Mouse (Mus musculus) kidney, postnatal 0 days (tissue): ENCODE results near the gene Fam83f. TPM values are rescaled to one million over a fixed set of nuclear protein-coding genes. Genes with fewer than 3 reads are reported as not detected.
"Not testable (repeated sequence)": the region's sequence is repeated elsewhere in the genome, so short reads cannot be mapped to it uniquely, and the experiment has no call there.

ENCODE experiments used
- ATAC-seq: fragments of 200-750 bp; cut with Nextera tagmentation; replicated peaks from 2 replicates; pipeline ENCODE4 v1.8.0; 2017; ENCODE audit warnings: low read depth, moderate number of reproducible peaks, moderate TSS enrichment, moderate library complexity; ENCODE audit not compliant: low FRiP score
- DNase-seq: peaks from one replicate; pipeline ENCODE4 v3.0.0-alpha.2; 2016; ENCODE audit warnings: low spot score
- H3K27ac ChIP-seq: fragments of 300-500 bp; sonication (generic); 2 replicates; pipeline ENCODE4 v1.5.1; 2014; ENCODE audit warnings: mild to moderate bottlenecking
- H3K27me3 ChIP-seq: fragments of 300-500 bp; sonication (generic); 2 replicates; pipeline ENCODE4 v1.6.1; 2014; ENCODE audit warnings: low read length, mixed read lengths; ENCODE audit not compliant: insufficient read depth
- H3K36me3 ChIP-seq: fragments of 300-500 bp; sonication (generic); 2 replicates; pipeline ENCODE4 v1.6.1; 2014; ENCODE audit warnings: low read length, mixed read lengths; ENCODE audit not compliant: insufficient read depth
- H3K4me1 ChIP-seq: fragments of 300-500 bp; sonication (generic); replicated peaks from 2 replicates; pipeline ENCODE4 v1.6.1; 2014; ENCODE audit warnings: antibody characterized with exemption, low read length, mixed read lengths; ENCODE audit not compliant: insufficient read depth
- H3K4me2 ChIP-seq: fragments of 300-500 bp; sonication (generic); 2 replicates; pipeline ENCODE4 v1.6.1; 2014; ENCODE audit warnings: mild to moderate bottlenecking, low read length, moderate library complexity, mixed read lengths
- H3K4me3 ChIP-seq: fragments of 300-500 bp; sonication (generic); replicated peaks from 2 replicates; pipeline ENCODE4 v1.5.1; 2014; ENCODE audit warnings: low read depth, low read length
- H3K9ac ChIP-seq: fragments of 300-500 bp; sonication (generic); 2 replicates; pipeline ENCODE4 v1.6.1; 2014; ENCODE audit warnings: low read depth, low read length
- H3K9me3 ChIP-seq: fragments of 300-500 bp; sonication (generic); replicated peaks from 2 replicates; pipeline ENCODE4 v1.6.1; 2016; ENCODE audit warnings: low read length, inconsistent platforms, mixed read lengths
- CTCF ChIP-seq: IDR thresholded peaks from 2 replicates; pipeline ENCODE4 v1.5.1; 2016; ENCODE audit warnings: antibody characterized with exemption, low read depth, mild to moderate bottlenecking, moderate library complexity
- whole genome bisulfite sequencing: fragments of 180-500 bp; shearing (Covaris S2); extraction: QIAGEN DNeasy Blood & Tissue Kit; methylation state at CpG from one replicate; pipeline ENCODE4 v1.1.7; 2014; 5-methylcytosine and 5-hydroxymethylcytosine counted together
- polyA plus RNA-seq: library from polyadenylated mRNA; unstranded; fragments of >200 nt; fragmentation: Nextera tagmentation; extraction: Ambion mirVana; gene quantifications from 2 replicates; pipeline ENCODE4 v1.2.1, GENCODE M21; 2015

Fam83f gene
- polyA plus RNA-seq, 1 experiment from 2014 or later: 6.1 TPM

DNA sequence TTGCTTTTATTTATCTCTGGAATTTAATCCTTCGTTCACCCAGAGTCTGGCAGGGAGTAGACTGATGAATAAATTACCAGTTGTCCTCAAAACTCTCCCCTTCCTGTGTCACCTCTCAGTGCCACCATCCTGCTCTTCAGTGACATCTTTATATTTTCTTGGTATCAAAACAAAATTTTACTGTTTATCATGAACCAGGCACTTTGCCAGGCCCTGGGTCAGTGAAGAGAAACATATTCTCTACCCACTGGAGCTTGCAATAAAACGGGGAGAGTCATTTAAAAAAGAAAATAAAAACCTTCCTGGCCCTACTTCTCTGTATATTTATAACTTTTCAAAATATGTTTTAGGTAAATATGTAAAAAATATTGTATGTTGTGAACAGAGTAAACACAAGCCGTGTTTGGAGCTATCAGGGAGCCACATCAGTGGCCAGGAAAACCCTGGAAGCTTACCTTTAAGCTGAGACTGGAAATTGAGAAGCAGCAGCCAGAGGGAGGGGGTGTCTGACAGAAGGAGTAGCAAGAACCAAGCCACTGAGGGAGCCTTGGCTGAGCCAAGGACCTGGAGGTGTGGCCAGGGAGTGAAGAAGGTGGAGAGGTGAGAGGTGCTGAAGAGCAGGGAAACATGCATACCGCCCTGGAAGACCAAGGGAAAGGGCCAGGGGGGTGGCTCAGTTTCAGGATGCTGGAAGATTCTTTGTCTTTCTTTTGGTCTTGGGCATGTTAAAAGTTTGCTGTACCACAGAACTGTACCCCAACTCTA lies 60.8 kb downstream of the Fam83f start:
- Histone ChIP-seq H3K36me3 (no peaks in the 10 kb centered on the region), H3K4me3 (no peak overlapping the region), H3K9me3 (no peaks in the 10 kb centered on the region), H3K27ac (0 out of 2 replicates have a peak overlapping the region, but pooled peaks have one; percentile 50), H3K4me2 (no peak overlapping the region), H3K9ac (no peak overlapping the region), H3K4me1 (peaks cover 7% of the 10 kb centered on the region; the same call in 1 of the 2 replicates), H3K27me3 (no peaks in the 10 kb centered on the region)
- ATAC-seq: no peak
- WGBS: 12% methylated on average over 4 of the region's 4 CpGs
- DNase-seq: peak; percentile 64
- TF ChIP-seq CTCF: no peak

DNA sequence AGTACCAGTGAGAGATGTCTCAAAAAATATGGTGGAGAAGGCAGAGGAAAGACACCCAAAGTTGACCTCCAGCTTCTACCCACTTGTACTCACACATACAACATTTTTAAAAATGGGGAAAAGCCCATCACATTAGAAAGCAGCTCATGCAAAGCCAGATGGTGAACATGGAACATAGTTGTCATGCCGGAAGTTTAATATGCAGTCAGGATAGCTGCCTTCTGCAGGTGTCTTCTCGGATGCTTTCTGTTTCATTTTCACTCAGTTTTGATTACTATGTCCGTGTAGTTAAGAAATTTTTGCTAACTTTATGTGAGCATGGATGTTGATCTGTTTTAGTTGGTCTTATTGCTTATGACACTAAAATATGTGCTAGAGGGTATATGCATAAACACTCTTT lies 63.7 kb downstream of the Fam83f start:
- no peak for TF ChIP-seq CTCF
- no peak overlapping the region for H3K4me3 ChIP-seq
- WGBS: 91% methylated on average over 3 of the region's 3 CpGs
- H3K4me1 ChIP-seq: peaks cover 7% of the 10 kb centered on the region; the same call in 1 of the 2 replicates
- no peaks in the 10 kb centered on the region for H3K9me3 ChIP-seq
- H3K9ac ChIP-seq: no peak overlapping the region
- ATAC-seq: no peak
- DNase-seq: no peak
- H3K36me3 ChIP-seq: no peaks in the 10 kb centered on the region
- no peaks in the 10 kb centered on the region for H3K27me3 ChIP-seq
- H3K27ac ChIP-seq: no peak overlapping the region
- no peak overlapping the region for H3K4me2 ChIP-seq

DNA sequence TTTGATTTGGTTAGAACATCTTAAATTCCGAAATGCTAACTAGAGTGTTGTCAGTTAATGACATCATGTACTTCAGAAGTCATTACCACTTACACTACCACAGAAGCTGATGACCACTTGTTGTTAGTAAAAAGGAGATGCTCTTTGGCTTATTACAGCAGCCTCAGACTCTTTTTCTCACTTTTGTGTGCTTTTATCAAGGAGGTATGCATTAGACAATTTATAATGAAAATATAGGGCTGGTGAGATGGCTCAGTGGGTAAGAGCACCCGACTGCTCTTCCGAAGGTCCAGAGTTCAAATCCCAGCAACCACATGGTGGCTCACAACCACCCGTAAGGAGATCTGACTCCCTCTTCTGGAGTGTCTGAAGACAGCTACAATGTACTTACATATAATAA lies 64.1 kb downstream of the Fam83f start:
- WGBS: 90% methylated on average over 3 of the region's 4 CpGs
- not testable (repeated sequence) for H3K36me3 ChIP-seq, H3K4me1 ChIP-seq, H3K27ac ChIP-seq, H3K27me3 ChIP-seq, DNase-seq, H3K9ac ChIP-seq, H3K4me2 ChIP-seq, H3K4me3 ChIP-seq, H3K9me3 ChIP-seq, ATAC-seq

DNA sequence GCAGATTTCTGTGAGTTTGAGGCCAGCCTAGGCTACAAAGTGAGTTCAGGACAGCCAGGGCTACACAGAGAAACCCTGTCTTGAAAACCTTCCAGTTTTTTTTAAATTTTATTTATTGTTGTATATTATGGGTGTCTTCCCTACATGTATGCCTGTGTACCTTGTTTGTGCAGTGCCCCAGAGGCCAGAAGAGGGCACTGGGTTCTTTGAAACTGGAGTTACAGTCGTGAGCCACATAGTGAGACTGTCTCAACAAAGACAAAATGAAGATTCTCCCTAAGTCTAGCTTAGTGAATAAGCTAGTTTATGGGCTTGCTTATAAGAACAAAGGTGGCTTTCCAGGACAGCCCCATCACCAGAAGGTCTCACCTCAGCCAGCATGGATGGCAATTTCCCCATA lies 64.9 kb downstream of the Fam83f start:
- Histone ChIP-seq H3K4me2 (no peak overlapping the region), H3K4me3 (no peak overlapping the region), H3K27me3 (no peaks in the 10 kb centered on the region), H3K4me1 (peaks cover 7% of the 10 kb centered on the region; the same call in 1 of the 2 replicates), H3K36me3 (no peaks in the 10 kb centered on the region), H3K27ac (no peak overlapping the region), H3K9me3 (no peaks in the 10 kb centered on the region), H3K9ac (no peak overlapping the region)
- 27% methylated on average over 1 of the region's 1 CpGs for WGBS
- no peak for ATAC-seq
- no peak for DNase-seq
- no peak for TF ChIP-seq CTCF

DNA sequence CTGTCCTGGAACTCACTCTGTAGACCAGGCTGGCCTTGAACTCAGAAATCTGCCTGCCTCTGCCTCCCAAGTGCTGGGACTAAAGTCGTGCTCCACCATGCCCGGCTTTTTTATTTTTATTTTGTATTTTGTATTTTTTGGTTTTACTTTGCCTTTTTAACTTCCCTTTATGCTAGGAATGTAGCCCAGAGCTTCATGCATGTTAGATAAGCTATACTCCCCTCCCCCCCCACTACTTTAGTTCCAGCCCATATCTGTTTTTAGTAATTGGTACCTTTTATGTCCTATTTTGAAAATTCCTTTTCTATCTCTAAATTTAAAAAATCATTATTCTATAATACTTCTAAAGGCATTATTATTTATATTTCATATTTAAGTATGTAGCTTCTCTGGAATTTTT lies 66.6 kb downstream of the Fam83f start:
- Histone ChIP-seq H3K9me3 (no peaks in the 10 kb centered on the region), H3K9ac (no peak overlapping the region), H3K4me3 (no peak overlapping the region), H3K36me3 (no peaks in the 10 kb centered on the region), H3K27ac (no peak overlapping the region), H3K27me3 (no peaks in the 10 kb centered on the region), H3K4me2 (no peak overlapping the region), H3K4me1 (no peaks in the 10 kb centered on the region)
- DNase-seq (no peak), ATAC-seq (no peak)
- no peak for TF ChIP-seq CTCF
- 98% methylated on average over 2 of the region's 2 CpGs for WGBS

DNA sequence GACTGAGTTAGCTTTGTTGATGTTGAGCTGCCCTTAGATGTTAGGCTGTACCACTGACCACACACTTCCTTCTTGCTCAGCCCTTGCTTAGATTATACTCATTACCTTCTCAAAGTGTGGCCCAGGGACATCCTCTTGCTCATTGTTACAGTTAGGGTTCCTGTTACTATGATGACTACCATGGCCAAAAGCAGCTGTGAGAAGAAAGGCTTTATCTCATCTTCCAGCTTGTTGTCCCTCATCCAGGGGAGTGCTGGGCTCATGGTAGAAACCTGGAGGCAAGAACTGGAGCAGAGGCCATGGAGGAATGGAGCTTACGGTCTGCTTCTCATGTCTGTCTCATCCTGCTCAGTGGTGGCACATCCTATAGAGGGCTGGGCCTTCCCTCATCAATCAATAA lies 68.3 kb downstream of the Fam83f start:
- H3K27me3 ChIP-seq: no peaks in the 10 kb centered on the region
- H3K4me1 ChIP-seq: no peaks in the 10 kb centered on the region
- H3K4me2 ChIP-seq: no peak overlapping the region
- H3K9me3 ChIP-seq: no peaks in the 10 kb centered on the region
- H3K36me3 ChIP-seq: no peaks in the 10 kb centered on the region
- DNase-seq (no peak), ATAC-seq (no peak)
- no peak overlapping the region for H3K27ac ChIP-seq
- TF ChIP-seq CTCF: no peak
- H3K9ac ChIP-seq: no peak overlapping the region
- 100% methylated on average over 1 of the region's 1 CpGs for WGBS
- H3K4me3 ChIP-seq: no peak overlapping the region

DNA sequence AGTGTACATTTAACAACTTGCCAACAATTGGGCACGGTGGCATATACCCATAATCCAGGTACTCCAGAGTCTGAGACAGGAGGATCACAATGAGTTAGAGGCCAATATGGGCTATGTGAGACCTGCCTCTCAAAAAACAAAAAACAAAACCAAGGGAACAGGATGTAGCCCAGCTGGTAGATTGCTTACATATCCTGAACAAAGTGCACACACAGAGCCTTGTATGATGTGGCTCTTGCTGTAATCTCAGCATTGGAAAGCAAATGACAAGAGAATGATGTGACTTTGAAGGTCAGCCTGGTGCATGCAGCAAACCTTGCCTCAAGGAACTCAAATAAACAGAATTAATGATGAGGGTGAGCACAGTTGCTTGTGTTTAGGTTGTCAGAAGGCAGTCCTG lies 70.2 kb downstream of the Fam83f start:
- no peak overlapping the region for H3K4me2 ChIP-seq
- H3K4me3 ChIP-seq: no peak overlapping the region
- DNase-seq (no peak), ATAC-seq (no peak)
- no peaks in the 10 kb centered on the region for H3K36me3 ChIP-seq
- no peaks in the 10 kb centered on the region for H3K27me3 ChIP-seq
- no peak for TF ChIP-seq CTCF
- WGBS: 78% methylated on average over 1 of the region's 1 CpGs
- no peaks in the 10 kb centered on the region for H3K9me3 ChIP-seq
- no peak overlapping the region for H3K9ac ChIP-seq
- no peaks in the 10 kb centered on the region for H3K4me1 ChIP-seq
- H3K27ac ChIP-seq: no peak overlapping the region
